Comparison of ENCODE assay signal across 8 mouse cellular contexts in genomic region chr17:83109792-83110440, GRCm38 (mm10).
A peak's percentile ranks its signal among the peaks of the same experiment; 100 is the strongest.
DNase-seq lines count a peak whose midpoint lies in the region; ATAC-seq and TF ChIP-seq lines count a peak whose summit lies in the region.

No protein-coding gene starts in this region.

- ATAC-seq in intestine, embryonic 14.5 days (replicated peaks; ENCODE audit: low FRiP score, low TSS enrichment, low read depth) = no peak; the same call in 1 of the 2 replicates
- ATAC-seq in liver, embryonic 13.5 days (ENCODE audit: low read depth) = no peak

- TF ChIP-seq CTCF in gastrocnemius, adult 2 months (IDR thresholded peaks at IDR 0.05) = no peak

- H3K4me1 ChIP-seq in intestine, embryonic 14.5 days (replicated peaks; ENCODE audit: control insufficient read depth, insufficient read depth, low read length) = peaks cover 35% of the 10 kb centered on the region
- peaks cover 10% of the 10 kb centered on the region; the same call in 1 of the 2 replicates for H3K4me1 ChIP-seq in liver, embryonic 13.5 days (replicated peaks)

- no peak overlapping the region for H3K4me3 ChIP-seq in gastrocnemius, adult 2 months
- no peak overlapping the region for H3K4me3 ChIP-seq in intestine, embryonic 14.5 days (ENCODE audit: low read depth, low read length)
- no peak overlapping the region for H3K4me3 ChIP-seq in liver, embryonic 13.5 days (replicated peaks)

- H3K27me3 ChIP-seq in intestine, embryonic 14.5 days (replicated peaks; ENCODE audit: control insufficient read depth, insufficient read depth, low read length) = 0 out of 2 replicates have a peak, but pooled peaks cover 4% of the 10 kb centered on the region
- H3K27me3 ChIP-seq in liver, embryonic 13.5 days = no peaks in the 10 kb centered on the region

- no peak overlapping the region for H3K9ac ChIP-seq in intestine, embryonic 14.5 days (ENCODE audit: low read length)
- no peak overlapping the region for H3K9ac ChIP-seq in liver, embryonic 13.5 days

- intact Hi-C loops in gastrocnemius, adult 2 months (cut with DNase I) = no loop called here

- peak overlapping the region; percentile 81 for H3K27ac ChIP-seq in gastrocnemius, adult 2 months
- H3K27ac ChIP-seq in intestine, embryonic 14.5 days (ENCODE audit: low read depth) = peak overlapping the region; percentile 66
- peak overlapping the region; percentile 53; the same call in 1 of the 2 replicates for H3K27ac ChIP-seq in liver, embryonic 13.5 days

- peak; percentile 57 for DNase-seq in adrenal gland, postnatal 14 days
- no peak for DNase-seq in adrenal gland, postnatal 4 days (ENCODE audit: low spot score in 2 of 2)
- DNase-seq in 3T3-L1 (ENCODE audit: low read depth, low spot score) = peak; percentile 93
- DNase-seq in gastrocnemius, adult 2 months = peak; percentile 65
- no peak for DNase-seq in intestine, embryonic 14.5 days (ENCODE audit: low spot score)
- DNase-seq in liver, embryonic 13.5 days = no peak
- DNase-seq in testis, postnatal 10 days (ENCODE audit: low spot score) = peak; percentile 53
- no peak for DNase-seq in kidney, postnatal 14 days

- 33% methylated on average over 10 of the region's 10 CpGs for WGBS in intestine, embryonic 14.5 days
- 43% methylated on average over 10 of the region's 10 CpGs for WGBS in liver, embryonic 13.5 days (ENCODE audit: insufficient replicate concordance)

- H3K36me3 ChIP-seq in intestine, embryonic 14.5 days (ENCODE audit: control insufficient read depth, insufficient read depth, low read length) = no peaks in the 10 kb centered on the region
- no peaks in the 10 kb centered on the region for H3K36me3 ChIP-seq in liver, embryonic 13.5 days

- H3K4me2 ChIP-seq in intestine, embryonic 14.5 days (ENCODE audit: low read length) = no peak overlapping the region
- H3K4me2 ChIP-seq in liver, embryonic 13.5 days = no peak overlapping the region

- H3K9me3 ChIP-seq in intestine, embryonic 14.5 days (ENCODE audit: control insufficient read depth, low read length) = no peaks in the 10 kb centered on the region
- no peaks in the 10 kb centered on the region for H3K9me3 ChIP-seq in liver, embryonic 13.5 days (replicated peaks)

Comparison
In these comparisons a context has a peak if more than half of its experiments do, and no peak if none do; other contexts are left out.
1. DNase-seq: peak in adrenal gland, postnatal 14 days (single experiment), 3T3-L1 (single experiment), gastrocnemius, adult 2 months (single experiment) and testis, postnatal 10 days (single experiment); none in adrenal gland, postnatal 4 days (0 of 2), intestine, embryonic 14.5 days (single experiment), liver, embryonic 13.5 days (single experiment) and kidney, postnatal 14 days (single experiment).
2. Peak in every context shown above with its lines, with median percentiles within 50 percentile points of each other: H3K27ac ChIP-seq.